Mouse (Mus musculus) thymus, postnatal 0 days (tissue): Measurements from ENCODE around the gene Hhat. TPM values are rescaled to one million over a fixed set of nuclear protein-coding genes. Genes with fewer than 3 reads are reported as not detected.

Experiments
- DNase-seq: peaks from one replicate; pipeline ENCODE4 v3.0.0-alpha.2; 2015; ENCODE audit warnings: low spot score
- polyA plus RNA-seq: library from polyadenylated mRNA; unstranded; fragments of >200 nt; fragmentation: Nextera tagmentation; extraction: Ambion mirVana; gene quantifications from 2 replicates; pipeline ENCODE4 v1.2.1, GENCODE M21; 2015

Gene Hhat
- polyA plus RNA-seq, 1 experiment from 2014 or later = 3.7 TPM

DNA sequence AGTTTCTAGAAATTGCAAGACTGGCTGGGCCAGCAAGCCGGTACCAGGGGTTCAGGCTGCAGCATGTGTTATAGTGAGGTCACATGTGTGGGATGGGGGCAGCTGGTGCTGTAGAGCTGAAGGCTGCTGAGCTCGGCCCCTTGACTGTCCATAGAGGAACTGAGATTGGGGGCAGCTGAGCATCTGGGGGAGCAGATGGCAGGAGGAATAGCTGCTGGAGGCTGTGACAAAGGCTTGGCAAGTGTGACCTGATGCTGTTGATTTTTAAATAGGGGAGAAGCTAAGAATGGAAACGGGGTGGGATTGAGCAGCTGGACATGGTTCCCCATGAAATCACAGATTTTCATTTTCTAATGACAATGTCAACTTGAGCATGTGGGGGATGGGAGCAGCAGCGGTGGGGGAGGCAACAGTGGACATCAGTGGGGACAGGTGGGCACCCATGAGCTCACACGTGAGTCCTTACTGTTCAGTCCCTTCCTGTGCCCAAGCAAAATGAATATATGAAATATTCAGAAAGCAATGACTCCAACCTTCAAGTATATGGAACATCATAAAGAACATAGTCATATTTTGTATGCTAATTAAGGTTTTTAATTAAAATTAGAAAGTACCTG, 212.9 kb downstream of the Hhat start:
- DNase-seq = no peak

DNA sequence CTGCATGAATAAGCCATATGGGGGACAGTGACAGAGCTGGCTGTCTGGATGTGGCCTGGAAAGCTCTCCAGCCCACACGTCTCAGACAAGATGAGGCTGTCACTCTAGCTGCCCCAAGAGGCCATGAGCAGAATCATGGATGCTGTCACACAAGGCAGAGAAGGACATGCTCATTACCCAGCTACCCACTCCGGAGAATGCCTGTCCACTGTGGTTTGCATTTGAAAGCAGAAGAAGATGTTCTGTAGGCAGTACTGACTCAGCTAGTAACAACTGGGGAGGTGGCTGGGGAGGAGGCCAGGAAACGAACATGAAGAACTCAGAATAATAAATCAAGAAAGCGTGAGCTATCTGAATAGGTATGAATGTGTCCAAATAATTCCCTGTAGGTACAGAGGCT, 215.5 kb downstream of the Hhat start:
- DNase-seq = no peak

DNA sequence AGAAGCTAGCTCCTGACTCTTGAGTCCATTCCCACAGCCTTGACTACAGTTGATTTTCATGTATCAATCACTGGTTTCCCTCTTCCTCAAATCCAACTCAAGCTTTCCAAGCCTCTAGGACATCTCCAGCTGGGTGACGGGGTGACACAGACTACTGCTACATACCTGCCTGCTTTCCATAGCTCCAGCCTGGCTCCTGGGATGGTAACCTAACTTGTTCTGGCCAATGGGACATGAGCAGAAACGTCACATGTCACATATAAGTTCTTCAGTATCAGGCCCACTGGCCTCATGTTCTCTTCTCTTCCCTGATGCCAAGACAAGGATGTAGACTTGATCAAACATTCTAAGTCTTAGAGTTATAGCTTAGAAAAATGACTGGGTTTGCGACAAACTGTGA, 220.5 kb downstream of the Hhat start:
- no peak for DNase-seq

DNA sequence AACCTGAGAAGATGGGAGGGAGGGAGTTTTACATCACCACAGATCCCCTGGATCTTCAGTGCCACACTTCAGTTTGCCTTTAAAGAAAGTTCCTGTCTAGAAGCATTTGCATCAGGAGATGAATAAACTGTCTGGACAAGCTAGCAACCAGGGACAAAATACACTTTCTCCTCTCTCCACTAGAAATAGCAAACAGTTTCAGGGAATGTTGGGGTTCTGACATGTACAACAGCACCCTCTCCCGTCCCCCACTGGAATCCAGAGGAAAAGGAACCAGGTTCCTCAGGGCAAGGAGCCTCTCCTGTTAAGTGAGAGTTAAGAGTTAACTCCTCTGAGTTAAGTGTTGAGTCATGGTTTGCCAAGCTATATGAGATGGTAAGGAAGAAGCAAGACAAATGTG, 224.2 kb downstream of the Hhat start:
- no peak for DNase-seq

DNA sequence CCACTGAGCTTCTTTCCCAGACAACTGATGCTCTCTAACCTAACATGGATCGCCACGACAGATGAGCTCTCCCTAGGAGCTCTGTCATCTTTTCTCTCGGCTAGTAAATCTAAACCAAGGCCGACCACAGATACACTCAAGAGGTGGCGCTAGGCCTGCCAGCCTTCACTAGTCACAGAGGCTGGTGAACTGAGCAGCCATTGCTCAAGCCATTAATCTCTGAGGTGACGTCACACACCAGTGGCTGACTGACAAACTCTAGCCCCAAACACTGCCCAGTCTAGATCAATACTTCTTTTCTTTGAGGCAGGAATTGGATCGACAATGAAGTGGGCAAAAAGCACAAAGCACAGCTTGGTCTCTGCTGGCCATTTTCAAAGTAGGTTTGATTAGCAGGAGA, 226.1 kb downstream of the Hhat start:
- no peak for DNase-seq

DNA sequence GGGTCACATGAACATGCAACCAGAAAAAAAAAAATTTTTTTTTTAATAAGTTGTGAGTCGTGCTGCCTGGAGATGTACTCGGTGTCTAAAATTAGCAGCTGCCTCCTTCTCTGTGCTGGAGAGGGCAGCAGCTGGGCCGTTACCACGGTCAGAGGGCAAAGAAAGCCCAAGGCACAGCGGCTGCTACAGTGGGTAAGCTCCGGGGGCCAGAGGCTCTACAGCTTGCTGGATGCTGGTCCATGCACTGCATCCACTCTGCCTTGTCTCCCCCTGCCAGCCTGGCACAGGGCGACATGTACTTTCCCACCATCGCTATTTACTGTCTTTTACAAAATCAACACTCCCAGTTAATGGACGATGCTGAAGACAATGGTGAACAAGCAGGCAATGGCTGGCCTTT, 226.9 kb downstream of the Hhat start:
- DNase-seq = no peak

DNA sequence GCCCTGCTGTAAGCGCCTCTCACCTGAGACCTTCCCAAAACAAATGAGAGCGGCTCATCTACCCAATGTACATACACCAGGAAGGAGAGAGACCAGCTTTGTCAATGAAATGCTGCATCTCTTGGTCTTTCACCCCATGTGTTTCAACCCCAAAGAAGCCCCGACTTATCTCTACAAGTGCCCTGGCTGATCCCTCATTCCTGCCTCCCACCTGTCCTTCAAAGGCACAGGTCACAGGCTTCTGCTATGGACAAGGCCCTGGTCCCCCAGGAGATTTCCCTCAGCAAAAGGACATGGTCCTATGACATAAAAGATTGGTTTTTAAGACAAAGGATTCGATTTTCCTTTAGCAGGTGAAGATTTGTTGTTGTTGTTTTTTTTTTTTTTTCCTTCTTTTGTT, 227.3 kb downstream of the Hhat start:
- DNase-seq = no peak

DNA sequence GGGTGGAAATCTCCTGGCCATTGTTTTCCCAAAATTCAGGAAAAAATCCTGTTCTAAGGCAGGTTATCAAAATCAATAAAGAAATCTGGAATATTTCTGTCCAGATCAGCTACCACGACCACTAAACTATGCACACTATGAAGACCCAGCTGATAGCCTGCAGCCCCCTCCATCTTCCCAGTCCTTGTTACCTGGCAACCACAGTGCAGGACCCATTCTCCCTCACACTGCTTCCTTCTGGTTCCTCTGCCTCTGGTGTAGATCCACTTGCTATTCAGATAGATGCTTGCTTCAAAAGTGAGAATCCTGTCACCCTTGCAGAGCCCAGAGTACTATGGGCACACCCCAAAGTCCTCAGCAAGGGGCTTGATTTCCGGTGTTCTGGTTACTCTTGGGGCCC, 228.9 kb downstream of the Hhat start:
- DNase-seq = no peak

DNA sequence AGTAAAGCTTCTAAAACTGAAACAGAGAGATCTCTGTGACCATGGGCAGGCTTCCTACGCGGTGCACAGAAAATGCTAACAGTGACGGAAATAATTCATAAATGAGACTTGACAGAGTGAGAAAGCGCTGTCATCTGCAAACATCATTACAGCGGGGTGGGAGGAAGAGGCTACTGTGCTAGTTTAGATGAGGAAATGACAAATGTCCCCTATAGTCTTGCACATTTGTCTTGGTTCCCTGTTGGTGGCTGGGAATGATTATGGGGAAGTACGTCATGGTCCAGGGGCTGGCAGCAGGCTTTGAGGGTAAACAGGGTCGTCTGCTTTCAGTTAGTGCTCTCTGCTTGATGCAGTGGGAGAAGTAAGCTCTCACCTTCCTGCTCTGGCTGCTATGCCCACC, 233.9 kb downstream of the Hhat start:
- DNase-seq = no peak

DNA sequence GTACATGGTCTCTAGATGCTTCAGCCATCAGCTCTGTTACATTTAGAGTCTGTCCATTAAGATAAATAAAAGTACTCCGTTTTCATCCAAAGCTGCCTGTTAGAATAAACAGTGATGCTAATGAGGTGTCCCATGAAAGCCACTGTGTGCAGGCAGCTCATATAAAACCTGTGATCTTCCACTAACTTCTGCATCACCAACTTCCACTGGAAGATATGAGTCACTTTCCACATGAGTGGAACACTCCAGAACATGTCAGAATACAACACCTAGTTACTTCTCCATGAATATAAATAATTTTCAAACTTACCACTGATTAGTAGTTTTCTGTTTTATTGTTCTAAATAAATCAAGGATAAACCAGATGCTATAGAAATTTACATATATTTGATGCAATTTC, 234.6 kb downstream of the Hhat start:
- no peak for DNase-seq

DNA sequence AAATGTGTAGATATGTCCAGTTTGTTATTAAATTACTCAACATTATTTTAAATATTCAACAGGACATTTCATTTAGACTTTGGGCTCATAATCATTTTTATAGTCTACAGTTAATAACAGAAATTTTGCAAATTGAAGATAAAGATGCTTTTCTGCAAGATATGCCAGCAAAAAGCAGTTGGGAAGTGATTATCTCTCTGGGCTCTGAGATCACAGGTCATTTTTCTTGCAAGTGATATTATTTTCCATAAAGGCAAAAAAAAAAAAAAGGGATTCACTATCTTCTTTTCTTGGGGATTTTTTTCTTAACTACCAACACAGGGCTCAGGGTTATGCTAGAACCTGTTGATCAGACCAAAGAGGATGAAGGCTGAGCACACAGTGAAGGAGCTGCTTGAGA, 238.0 kb downstream of the Hhat start:
- DNase-seq = no peak

DNA sequence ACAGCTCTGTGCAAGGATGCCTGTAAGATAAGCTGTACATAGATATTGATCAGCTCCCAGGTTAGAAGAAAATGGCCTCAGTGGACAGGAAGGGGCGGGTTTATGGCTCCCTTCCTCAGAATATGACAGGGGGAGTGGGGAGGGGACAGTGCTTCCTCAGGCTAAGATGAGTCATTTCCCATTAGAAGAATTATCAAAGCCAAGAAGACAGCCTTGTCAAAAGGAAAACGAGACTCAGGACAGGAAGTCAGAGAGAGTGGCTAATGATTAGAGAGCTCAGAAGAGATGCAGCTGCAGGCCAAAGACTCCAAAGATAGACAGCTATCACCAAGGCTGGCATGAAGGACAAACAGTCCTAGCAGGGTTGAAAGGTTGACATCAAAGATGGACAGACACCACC, 238.8 kb downstream of the Hhat start:
- DNase-seq = no peak

DNA sequence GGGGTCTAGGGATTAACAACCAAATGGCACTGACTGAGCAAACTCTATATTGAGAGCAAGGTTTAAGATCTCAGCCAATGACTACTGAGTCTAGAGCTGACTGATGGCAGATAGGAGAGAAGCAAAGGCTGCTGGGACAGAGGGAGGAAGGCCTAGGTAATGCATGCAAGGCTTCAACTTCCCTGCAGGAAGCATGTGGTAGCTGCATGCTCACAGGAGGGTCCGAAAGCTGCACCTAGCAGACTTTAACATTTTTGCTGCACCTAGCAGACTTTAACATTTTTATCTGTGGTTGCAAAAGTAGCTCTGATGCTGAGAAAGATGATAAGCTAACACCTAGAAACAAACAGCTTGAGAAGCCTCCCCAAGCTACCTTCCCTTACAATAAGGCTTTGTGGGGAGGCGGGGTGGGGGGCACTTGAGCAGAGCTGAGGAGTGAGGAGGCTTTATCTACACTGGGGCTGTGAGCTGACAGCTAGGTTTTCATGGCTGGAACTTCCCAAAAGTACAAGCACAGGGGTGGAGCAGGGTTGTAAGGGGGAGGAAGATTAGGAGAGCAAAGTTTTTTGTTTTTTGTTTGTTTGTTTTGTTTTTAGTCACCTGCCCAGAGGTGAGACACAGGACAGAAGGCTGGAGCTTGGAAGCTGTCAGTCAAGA, 239.4 kb downstream of the Hhat start:
- DNase-seq = no peak

DNA sequence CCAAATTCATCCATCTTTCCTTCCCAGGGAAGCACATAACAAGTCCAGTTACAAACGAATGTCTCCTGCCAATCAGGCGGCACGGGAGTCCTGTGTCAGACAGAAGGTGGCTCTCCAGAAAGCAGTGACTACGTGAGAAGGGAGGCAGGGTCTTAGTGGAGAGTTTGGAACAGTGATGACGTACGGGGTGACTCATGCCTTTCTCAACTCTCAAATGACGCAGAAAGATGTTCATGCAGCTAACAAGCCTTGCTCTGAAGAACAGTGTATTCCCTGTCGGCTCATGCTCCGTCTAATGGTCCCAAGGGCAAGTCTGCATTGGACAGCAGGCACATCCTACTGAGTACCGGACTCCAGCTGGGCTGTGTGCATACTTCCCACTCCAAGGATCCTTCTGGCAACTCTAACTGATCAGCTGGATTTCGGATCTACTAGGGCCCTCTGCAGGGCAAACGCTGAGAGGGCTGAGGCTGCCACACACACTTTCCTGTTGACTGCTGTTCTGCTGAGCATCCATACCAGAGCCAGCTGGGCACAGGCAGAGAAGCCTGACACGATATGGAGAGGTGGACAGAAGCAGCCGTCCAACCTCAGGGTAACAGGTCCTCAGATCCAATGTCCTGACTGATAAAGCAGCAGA, 245.2 kb downstream of the Hhat start:
- no peak for DNase-seq

DNA sequence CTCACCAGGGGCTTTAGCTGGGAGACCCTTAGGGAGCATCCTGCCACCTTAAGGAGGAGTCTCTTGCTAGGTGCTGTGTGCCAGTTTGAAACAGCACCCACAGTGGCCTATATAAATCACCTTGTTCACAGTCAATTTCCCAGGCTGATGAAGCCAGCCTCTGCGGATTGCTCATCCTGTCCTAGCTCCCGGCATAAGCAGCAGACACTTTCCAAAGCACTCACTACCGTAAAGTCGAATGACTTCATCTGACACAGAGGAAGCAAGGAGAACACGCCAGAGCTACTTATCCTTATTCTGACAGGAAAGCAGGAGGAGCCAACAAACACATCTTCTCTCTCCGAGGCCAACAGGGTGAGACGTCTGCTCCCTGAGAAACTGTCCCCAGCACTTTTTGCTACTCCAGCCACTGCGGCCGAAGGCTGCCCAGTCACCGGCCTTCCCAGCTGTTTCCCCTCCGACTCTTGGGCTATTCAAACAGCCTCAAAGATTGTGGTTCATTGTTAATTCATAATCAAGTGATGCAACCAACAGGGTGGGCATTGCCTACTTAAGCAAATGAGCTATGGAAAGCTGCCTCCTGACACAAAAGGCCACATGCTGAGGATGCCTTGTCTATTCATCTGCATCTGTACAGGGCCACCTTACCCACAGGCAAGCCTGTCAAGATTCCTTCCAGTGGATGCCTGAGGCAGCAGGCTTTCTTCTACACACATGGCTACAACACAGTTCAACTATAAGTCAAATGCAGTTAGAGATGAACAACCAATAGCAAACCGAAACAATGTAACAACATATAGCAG, 248.4 kb downstream of the Hhat start:
- no peak for DNase-seq

DNA sequence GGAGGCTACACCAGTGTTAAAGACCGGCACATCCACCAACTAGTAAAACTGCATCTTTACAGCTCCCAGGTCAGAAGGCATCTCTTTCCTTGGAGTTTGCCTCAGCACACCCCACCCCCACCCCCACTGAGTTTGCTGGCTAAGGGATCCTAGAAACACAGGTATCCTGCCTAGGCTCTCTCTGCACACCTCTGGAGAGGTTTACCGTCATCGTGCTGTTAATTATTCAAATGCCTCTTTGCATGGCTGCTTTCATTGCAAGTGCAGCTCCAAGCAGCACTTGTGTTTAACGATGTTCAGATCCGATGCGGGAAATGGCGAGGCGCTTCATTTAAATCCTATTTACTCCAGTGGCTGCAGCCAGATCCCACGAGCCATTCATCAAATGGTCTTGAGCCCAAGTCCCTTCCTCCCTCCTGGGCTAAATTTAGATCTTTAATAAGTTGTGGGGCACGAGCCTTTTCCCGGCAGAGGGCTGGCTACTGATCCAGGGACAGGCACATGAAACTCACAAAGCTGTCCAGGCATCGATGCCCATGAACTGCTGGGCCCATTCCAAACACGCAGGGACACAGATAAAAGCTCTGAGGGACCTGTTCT, 250.1 kb downstream of the Hhat start:
- DNase-seq = no peak

DNA sequence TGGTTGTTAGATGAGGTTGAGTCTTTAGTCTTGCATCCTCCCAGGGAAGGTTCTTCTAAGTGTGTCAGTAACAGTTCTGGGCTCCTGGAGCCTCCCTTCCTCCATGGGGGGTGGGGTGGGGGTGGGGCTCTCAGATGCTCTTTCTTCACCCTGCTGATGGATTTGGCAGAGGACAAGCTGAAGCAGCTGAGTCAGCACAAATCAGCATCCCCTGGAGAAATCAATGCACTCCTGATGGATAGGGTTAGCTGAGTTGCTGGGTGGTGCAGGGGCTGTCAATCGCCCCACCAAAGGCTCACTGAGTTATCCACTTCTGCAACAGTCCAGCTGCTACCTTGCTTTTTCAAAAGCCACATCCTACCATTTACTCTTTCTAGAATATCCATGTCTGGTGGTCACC, 251.3 kb downstream of the Hhat start:
- DNase-seq = no peak

DNA sequence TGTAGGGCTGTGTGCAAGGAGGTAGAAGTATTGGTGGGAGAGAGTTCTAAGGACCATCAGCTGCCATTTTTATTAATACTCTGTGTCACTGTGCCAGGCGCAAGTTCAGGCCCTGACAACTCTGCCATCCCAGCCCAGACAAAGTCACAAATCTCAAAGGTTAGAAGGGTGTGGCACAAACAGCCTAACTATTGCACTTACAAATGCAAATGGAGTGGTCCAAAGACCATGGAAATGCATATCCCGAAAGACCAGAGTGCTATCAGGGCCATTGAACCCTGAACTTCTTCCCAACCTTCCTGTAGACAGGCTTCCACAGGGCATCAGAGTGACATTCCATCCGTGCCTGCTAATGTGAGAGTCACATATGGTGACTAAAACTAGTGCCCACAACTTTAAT, 255.7 kb downstream of the Hhat start:
- DNase-seq = no peak

DNA sequence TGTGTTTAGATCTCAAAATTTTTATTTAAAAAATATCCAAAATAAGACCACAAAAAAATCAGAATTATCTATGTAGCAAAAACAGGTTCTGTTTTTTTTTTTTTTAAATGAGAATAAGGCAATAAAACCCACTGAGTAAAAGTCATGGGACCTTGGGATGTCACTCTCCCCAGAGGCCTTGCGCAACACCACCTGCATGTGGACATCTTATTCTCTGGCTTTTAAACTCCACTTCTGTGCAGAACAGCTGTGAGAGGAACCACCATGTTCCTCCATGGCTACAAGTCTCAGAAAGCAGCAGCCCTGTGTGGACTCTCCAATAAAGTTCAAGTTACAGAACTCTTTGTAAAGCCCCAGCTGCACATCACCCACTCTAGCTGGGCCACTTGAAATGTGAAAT, 258.2 kb downstream of the Hhat start:
- no peak for DNase-seq

DNA sequence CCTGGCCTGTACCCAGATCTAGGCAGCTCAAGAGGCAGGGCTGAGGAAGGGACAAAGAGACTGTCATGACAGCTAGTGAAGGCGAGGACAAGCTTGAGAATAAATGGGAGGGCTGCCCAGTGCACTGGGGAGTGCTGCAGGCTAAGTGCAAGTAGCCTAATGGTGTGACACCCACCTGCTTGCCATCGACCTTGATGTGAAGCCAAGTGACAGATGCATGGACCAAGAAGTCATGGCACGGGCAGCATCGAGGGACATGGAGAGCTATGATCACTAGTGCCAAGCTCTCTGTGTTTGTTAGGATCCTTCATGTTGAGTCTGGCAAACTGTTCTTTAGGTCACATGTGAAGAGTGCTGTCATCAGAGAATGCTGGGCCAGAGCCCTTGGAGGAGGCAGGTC, 267.4 kb downstream of the Hhat start:
- no peak for DNase-seq

DNA sequence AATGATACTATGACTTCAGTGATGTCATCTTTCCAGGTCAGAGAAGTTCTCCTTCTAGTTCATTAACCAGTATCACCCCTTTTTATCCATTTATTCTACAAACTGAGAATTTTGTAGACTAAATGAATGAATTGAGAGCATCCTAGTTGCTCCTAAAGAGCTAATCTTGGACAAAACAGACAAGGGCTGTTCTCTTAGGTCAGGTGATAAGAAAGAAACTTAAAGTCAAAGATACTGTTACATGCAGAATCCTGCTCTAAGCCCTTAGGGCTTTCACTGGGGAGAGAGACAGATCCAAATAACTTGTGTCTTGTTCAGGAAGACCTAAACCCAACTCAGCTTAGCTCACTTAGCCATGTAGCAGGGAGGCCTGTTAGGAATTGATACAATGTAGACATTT, 268.2 kb downstream of the Hhat start:
- DNase-seq = no peak

DNA sequence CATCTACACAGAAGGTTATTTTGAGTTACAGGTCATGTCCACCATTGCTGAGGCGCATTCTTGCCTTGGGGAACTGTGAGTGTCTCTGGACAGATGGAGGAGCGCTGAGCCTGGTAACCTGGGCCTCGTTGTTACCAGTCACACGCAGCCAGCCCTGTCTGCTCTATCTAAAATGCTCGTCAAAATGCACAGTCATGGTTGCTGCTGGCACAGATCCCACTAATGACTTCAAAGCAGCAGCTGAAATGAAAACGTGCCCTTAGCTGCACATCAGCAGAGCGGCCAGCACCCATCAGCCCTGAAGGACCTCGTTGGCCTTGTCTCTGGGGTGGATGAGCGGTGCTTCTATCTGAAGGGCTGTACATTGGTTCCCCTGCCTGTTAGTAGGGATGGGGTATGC, 269.0 kb downstream of the Hhat start:
- DNase-seq = no peak
